Mouse (Mus musculus) bone marrow, adult 2 months (tissue): ENCODE results near the gene Zfp513. TPM values are rescaled to one million over a fixed set of nuclear protein-coding genes. Genes with fewer than 3 reads are reported as not detected.

Experiments used
- H3K27ac ChIP-seq: fragments of 200-500 bp; 2 replicates; pipeline ENCODE4 v1.5.1; 2012; ENCODE audit warnings: low read depth, mild to moderate bottlenecking, control low read depth, inconsistent platforms, low read length; ENCODE audit not compliant: control insufficient read depth, poor library complexity, insufficient read depth
- H3K4me1 ChIP-seq: fragments of 200-500 bp; 2 replicates; pipeline ENCODE4 v1.6.1; 2011; ENCODE audit warnings: low read length; ENCODE audit not compliant: control insufficient read depth, insufficient read depth
- H3K4me3 ChIP-seq: fragments of 200-500 bp; replicated peaks from 2 replicates; pipeline ENCODE3; 2011; ENCODE audit warnings: mild to moderate bottlenecking, low read depth, low read length, control low read depth; ENCODE audit not compliant: control insufficient read depth
- CTCF ChIP-seq: fragments of 200-500 bp; IDR thresholded peaks from 2 replicates; pipeline ENCODE4 v1.5.1; 2011; ENCODE audit warnings: low read length, control low read depth; ENCODE audit not compliant: control insufficient read depth, insufficient read depth
- POLR2A ChIP-seq: fragments of 200-500 bp; IDR thresholded peaks from 2 replicates; pipeline ENCODE4 v1.6.1; 2011; ENCODE audit warnings: low read depth, mild to moderate bottlenecking, control low read depth, low read length, borderline replicate concordance; ENCODE audit not compliant: control insufficient read depth
- WGBS: fragments of 180-500 bp; shearing (Covaris S2); methylation state at CpG from one replicate; pipeline ENCODE4 v1.1.7; 2018; 5-methylcytosine and 5-hydroxymethylcytosine counted together
- polyA plus RNA-seq: library from polyadenylated mRNA; stranded (reverse); fragments of >200 nt; gene quantifications from 2 replicates; pipeline ENCODE4 v1.2.4, GENCODE M21; 2011; ENCODE audit warnings: low replicate concordance; ENCODE audit not compliant: missing spikeins, insufficient read depth, insufficient read length

The Zfp513 gene
- polyA plus RNA-seq, 1 experiment, result 54.0 TPM

GRCm38 (mm10) chr5:31196207-31196606, 5.9 kb downstream of the Zfp513 start:
- no peak overlapping the region for H3K27ac ChIP-seq
- no peaks in the 10 kb centered on the region; the same call in 1 of the 2 replicates for H3K4me1 ChIP-seq
- WGBS, result 93% methylated on average over 10 of the region's 10 CpGs
- TF ChIP-seq POLR2A (no peak), CTCF (no peak)
- H3K4me3 ChIP-seq, result no peak overlapping the region

- Histone ChIP-seq H3K27ac (no peak overlapping the region), H3K4me3 (no peak overlapping the region), H3K4me1 (no peaks in the 10 kb centered on the region; the same call in 1 of the 2 replicates)
- WGBS, result 90% methylated on average over 4 of the region's 4 CpGs
- TF ChIP-seq CTCF (no peak), POLR2A (no peak)
Measured at GRCm38 (mm10) chr5:31195671-31196070, 6.4 kb downstream of the Zfp513 start.

GRCm38 (mm10) chr5:31194486-31195485, 7.3 kb downstream of the Zfp513 start:
- Histone ChIP-seq H3K4me3 (no peak overlapping the region), H3K27ac (no peak overlapping the region), H3K4me1 (no peaks in the 10 kb centered on the region; the same call in 1 of the 2 replicates)
- WGBS, result 89% methylated on average over 16 of the region's 16 CpGs
- no peak for TF ChIP-seq POLR2A
- TF ChIP-seq CTCF, result no peak

GRCm38 (mm10) chr5:31193631-31194281, 8.3 kb downstream of the Zfp513 start:
- TF ChIP-seq CTCF, result no peak
- TF ChIP-seq POLR2A, result no peak
- Histone ChIP-seq H3K4me1 (no peaks in the 10 kb centered on the region; the same call in 1 of the 2 replicates), H3K4me3 (peak overlapping the region; percentile 95), H3K27ac (peak overlapping the region; percentile 85)
- WGBS, result 7% methylated on average over 25 of the region's 25 CpGs

GRCm38 (mm10) chr5:31192939-31193630, 9.0 kb downstream of the Zfp513 start, which contains the start of the genes Snx17 and Eif2b4:
Gene Snx17, plus strand, starts transcription at chr5:31193227.
Gene Eif2b4, minus strand, starts transcription at chr5:31193430.
- peak within 1 kb of the TSS; percentile 95 for H3K4me3 ChIP-seq
- TF ChIP-seq POLR2A (peak; percentile 55), CTCF (peak; percentile 75)
- H3K4me1 ChIP-seq, result no peaks in the 10 kb centered on the region; the same call in 1 of the 2 replicates
- peak within 1 kb of the TSS; percentile 85 for H3K27ac ChIP-seq
- WGBS, result under 1% methylated on average over 48 of the region's 48 CpGs

- no peaks in the 10 kb centered on the region; the same call in 1 of the 2 replicates for H3K4me1 ChIP-seq
- H3K27ac ChIP-seq, result peak overlapping the region; percentile 84
- peak overlapping the region; percentile 86 for H3K4me3 ChIP-seq
- TF ChIP-seq CTCF, result no peak
- no peak for TF ChIP-seq POLR2A
- 8% methylated on average over 42 of the region's 42 CpGs for WGBS
Measured at GRCm38 (mm10) chr5:31192045-31192938, 9.8 kb downstream of the Zfp513 start.

GRCm38 (mm10) chr5:31190201-31190600, 11.9 kb downstream of the Zfp513 start:
- TF ChIP-seq CTCF (no peak), POLR2A (no peak)
- Histone ChIP-seq H3K4me1 (no peaks in the 10 kb centered on the region; the same call in 1 of the 2 replicates), H3K4me3 (no peak overlapping the region), H3K27ac (no peak overlapping the region)
- WGBS, result 85% methylated on average over 9 of the region's 9 CpGs
